Mouse (Mus musculus) ES-Bruce4 (cell line): ENCODE data around the gene Gm17079.

ENCODE experiments used
- EP300 ChIP-seq: IDR thresholded peaks from 2 replicates; pipeline ENCODE4 v1.6.1; 2011; ENCODE audit warnings: low read depth, low read length; ENCODE audit not compliant: insufficient read depth
- POLR2A ChIP-seq: IDR thresholded peaks from one replicate; pipeline ENCODE4 v1.8.1; 2011; ENCODE audit warnings: low read length; ENCODE audit not compliant: insufficient read depth

DNA sequence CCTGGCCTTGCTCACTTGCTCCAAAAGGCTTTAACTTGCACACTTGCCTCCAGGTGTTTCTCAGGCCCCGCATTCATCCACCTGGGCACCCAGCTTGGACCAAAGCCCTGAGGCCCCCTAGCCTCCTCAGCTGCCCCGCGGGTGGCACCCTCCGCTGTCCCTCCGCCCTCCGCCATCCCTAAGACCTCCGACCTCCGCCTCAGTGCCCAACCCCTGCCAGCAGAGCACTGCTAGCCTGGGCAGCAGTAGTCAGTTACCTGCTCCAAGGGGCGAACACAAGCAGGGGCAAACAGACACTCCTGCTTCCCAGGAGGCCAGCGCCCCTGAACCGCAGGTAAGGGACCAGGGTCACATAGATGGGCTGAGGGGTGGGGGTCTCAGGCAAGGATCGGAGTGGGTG, 42.7 kb upstream of the Gm17079 start:
- no peak for TF ChIP-seq POLR2A
- no peak for TF ChIP-seq EP300
